Mouse (Mus musculus) heart, adult 8-10 months (tissue): ENCODE measurements around the gene Samd14. TPM values are rescaled to one million over a fixed set of nuclear protein-coding genes. Genes with fewer than 3 reads are reported as not detected.
A peak's percentile ranks its signal among the peaks of the same experiment; 100 is the strongest.

Experiments
- DNase-seq: peaks from one replicate; pipeline ENCODE4 v3.0.0; 2022; ENCODE audit warnings: low spot score
- total RNA-seq, 4 experiments: library from RNA; stranded (reverse); gene quantifications; 2 replicates each; pipeline ENCODE4 v1.2.4; 2022

The Samd14 gene
- total RNA-seq, 4 experiments from 2014 or later = 0.72 to 1.1 (median 0.96) TPM

- DNase-seq = peak; percentile 46
These were observed 61.6 kb downstream of the Samd14 start for GRCm38 (mm10) chr11:95071266-95071665.

- DNase-seq = no peak
These were observed 62.5 kb downstream of the Samd14 start for GRCm38 (mm10) chr11:95072136-95072535.

DNA sequence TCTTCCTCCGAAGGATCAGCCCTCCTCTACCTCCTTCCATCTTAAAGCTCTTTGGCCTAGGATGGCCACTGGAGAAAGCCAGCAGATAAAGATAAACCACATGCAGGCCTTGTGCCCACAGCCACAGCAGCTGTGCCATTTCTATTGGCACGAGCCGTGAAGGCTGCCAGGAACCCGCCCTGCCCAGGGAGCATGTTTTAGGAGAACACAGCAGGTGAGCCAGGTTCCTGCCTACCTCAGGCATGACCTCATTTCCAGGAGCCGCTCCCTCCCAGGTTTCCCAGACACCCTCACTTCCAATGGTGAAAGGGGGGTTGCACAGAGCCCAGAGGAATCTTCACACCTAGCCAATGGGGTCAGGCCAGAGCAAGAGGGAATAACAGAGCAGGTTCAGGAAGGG is 63.1 kb downstream of the Samd14 start:
- no peak for DNase-seq

DNA sequence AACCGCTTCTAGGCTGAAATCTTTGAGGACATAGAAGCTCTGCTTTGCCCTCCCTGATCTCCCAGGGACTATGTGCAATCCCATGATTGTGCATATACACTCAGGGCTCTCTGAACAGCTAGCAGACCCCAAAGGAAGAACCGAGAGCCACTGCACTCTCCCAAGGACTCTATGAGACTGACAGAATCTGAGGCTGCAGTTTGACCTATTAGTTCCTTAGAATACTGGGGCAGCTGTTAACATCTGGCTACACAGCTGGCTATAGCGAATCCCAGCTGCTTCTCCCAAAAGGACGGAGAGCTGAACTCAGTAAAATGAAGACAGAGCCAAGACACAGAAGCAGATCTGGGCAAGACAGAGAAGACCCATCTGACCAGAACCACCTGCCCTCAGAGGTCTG is 64.2 kb downstream of the Samd14 start:
- DNase-seq = no peak

DNA sequence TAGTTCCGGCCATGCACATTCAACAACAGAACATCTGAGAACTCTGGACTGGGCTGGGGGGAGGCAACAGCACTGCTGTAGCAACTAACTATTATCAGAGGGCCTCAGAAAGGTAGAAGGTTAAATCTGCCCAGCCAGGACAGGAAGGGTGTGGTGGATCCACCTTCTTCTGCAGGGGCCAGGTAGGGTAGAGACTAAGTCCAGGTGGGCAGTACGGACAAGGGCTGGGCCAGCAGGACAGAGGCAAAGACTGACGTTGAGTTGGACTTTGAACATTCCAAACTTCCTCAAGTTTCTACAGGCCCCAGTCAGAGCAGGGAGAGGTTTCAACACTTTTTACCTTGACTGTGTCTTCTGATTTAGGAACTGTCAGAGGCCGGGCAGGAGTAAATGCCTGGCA is 65.0 kb downstream of the Samd14 start:
- DNase-seq = no peak

DNA sequence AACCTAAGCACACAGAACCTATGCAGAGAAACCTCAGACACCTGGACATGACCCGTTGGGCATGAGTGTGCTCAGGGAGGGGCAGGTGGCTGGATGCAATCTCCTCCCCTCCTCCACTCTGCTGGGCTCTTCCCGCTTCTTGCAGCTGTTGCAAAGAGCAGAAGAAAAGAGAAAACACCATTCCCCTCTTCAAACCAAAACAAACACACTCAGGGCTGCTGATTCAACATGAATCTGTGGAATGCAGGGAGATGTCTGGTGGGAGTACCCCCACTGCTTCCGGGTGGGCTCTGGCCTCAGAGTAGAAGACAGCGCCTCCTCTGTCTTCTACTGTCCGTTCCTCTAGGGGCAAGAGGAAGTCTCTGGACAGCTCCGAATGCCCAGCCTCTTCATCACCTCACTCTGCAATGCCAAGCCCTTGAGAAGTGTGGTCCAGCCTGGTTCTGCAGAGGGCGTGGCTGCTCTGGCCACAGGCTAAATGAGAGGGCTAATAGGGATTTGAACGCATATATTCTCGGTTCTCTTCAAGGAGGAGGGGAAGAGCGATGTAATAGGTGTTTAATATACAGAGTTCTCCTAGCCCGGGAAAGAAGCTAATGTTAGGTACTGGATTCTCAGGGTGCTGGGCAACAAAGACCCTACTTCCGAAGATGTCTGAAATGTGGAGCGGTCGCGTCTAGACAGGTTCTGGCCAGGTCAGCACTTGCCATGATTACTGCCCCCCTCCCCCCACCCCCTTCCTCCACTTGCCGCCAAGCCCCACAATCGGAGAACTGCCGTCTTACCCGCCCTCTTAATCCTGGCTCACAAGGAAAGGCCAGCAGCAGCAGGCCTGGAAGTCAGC is 65.7 kb downstream of the Samd14 start:
- DNase-seq = no peak

Other genes starting within 250 kb of the Samd14 start
- not detected for gene Tmem92, start 227.2 kb upstream of the Samd14 start, total RNA-seq
- 10 to 100 TPM; 23.3 to 50.4 (median 39.8) TPM for gene Col1a1, start 73.7 kb upstream of the Samd14 start, total RNA-seq
- gene Hils1, start 42.3 kb upstream of the Samd14 start, total RNA-seq = not detected
- gene Sgca, start 33.6 kb upstream of the Samd14 start, total RNA-seq = 100 to 1,000 TPM; 202 to 221 (median 208) TPM
- gene Ppp1r9b, start 18.8 kb upstream of the Samd14 start, total RNA-seq = 10 to 100 TPM; 43.9 to 47.4 (median 45.6) TPM
- 100 to 1,000 TPM; 469 to 545 (median 504) TPM for gene Pdk2, start 31.5 kb downstream of the Samd14 start, total RNA-seq
- gene Itga3, start 66.9 kb downstream of the Samd14 start, total RNA-seq = 10 to 100 TPM in 1 of 4 experiments, 1 to 10 TPM in 3; 9.1 to 10.3 (median 9.8) TPM
- gene Dlx3, start 110.2 kb downstream of the Samd14 start, total RNA-seq = not detected
- gene Dlx4, start 136.4 kb downstream of the Samd14 start, total RNA-seq = not detected